Mouse (Mus musculus) cortical plate, adult 2 months (tissue): ENCODE measurements around the gene Exoc4. TPM values are rescaled to one million over a fixed set of nuclear protein-coding genes. Genes with fewer than 3 reads are reported as not detected.

ENCODE experiments used
- H3K27ac ChIP-seq: fragments of 200-500 bp; 2 replicates; pipeline ENCODE4 v1.5.1; 2012; ENCODE audit warnings: low read length, control low read depth, inconsistent platforms; ENCODE audit not compliant: insufficient read depth
- H3K4me1 ChIP-seq: fragments of 200-500 bp; 2 replicates; pipeline ENCODE4 v1.6.1; 2011; ENCODE audit warnings: low read length; ENCODE audit not compliant: control insufficient read depth, insufficient read depth
- H3K4me3 ChIP-seq: fragments of 200-500 bp; 2 replicates; pipeline ENCODE4 v1.5.1; 2011; ENCODE audit warnings: mild to moderate bottlenecking, low read length, control low read depth; ENCODE audit not compliant: insufficient read depth
- CTCF ChIP-seq: fragments of 200-500 bp; IDR thresholded peaks from 2 replicates; pipeline ENCODE4 v1.5.1; 2011; ENCODE audit warnings: mild to moderate bottlenecking, control low read depth, low read length; ENCODE audit not compliant: insufficient read depth; ENCODE audit errors: extremely low read depth
- POLR2A ChIP-seq: fragments of 200-500 bp; IDR thresholded peaks from 2 replicates; pipeline ENCODE4 v1.6.1; 2011; ENCODE audit warnings: mild to moderate bottlenecking, low read length, control low read depth; ENCODE audit not compliant: insufficient read depth; ENCODE audit errors: extremely low read depth
- polyA plus RNA-seq: library from polyadenylated mRNA; depleted of rRNA; stranded (reverse); fragments of >200 nt; gene quantifications from 2 replicates; pipeline ENCODE4 v1.2.3, GENCODE M21; 2012

Exoc4 gene
- polyA plus RNA-seq, 1 experiment, result 19.0 TPM

- Histone ChIP-seq H3K27ac (no peak overlapping the region), H3K4me3 (no peak overlapping the region), H3K4me1 (no peaks in the 10 kb centered on the region)
- TF ChIP-seq CTCF (no peak), POLR2A (no peak)
These were observed 587.3 kb downstream of the Exoc4 start for GRCm38 (mm10) chr6:33836048-33836780.

GRCm38 (mm10) chr6:33842901-33843300 is 594.0 kb downstream of the Exoc4 start:
- H3K27ac ChIP-seq, result no peak overlapping the region

GRCm38 (mm10) chr6:33859049-33859448 is 610.2 kb downstream of the Exoc4 start:
- H3K27ac ChIP-seq, result no peak overlapping the region
- no peak for TF ChIP-seq CTCF
- TF ChIP-seq POLR2A, result no peak

More at GRCm38 (mm10) chr6:33842901-33843300, 594.0 kb downstream of the Exoc4 start:
- Histone ChIP-seq H3K4me3 (no peak overlapping the region), H3K4me1 (no peaks in the 10 kb centered on the region)
- TF ChIP-seq CTCF (no peak), POLR2A (no peak)

GRCm38 (mm10) chr6:33865752-33866151 is 616.9 kb downstream of the Exoc4 start:
- Histone ChIP-seq H3K4me1 (no peaks in the 10 kb centered on the region; the same call in 1 of the 2 replicates), H3K27ac (no peak overlapping the region), H3K4me3 (no peak overlapping the region)
- TF ChIP-seq CTCF (no peak), POLR2A (no peak)

More at GRCm38 (mm10) chr6:33859049-33859448, 610.2 kb downstream of the Exoc4 start:
- Histone ChIP-seq H3K4me1 (no peaks in the 10 kb centered on the region), H3K4me3 (no peak overlapping the region)

- no peak for TF ChIP-seq POLR2A
- no peak for TF ChIP-seq CTCF
- Histone ChIP-seq H3K4me3 (no peak overlapping the region), H3K4me1 (no peaks in the 10 kb centered on the region; the same call in 1 of the 2 replicates), H3K27ac (no peak overlapping the region)
These were observed 618.2 kb downstream of the Exoc4 start for GRCm38 (mm10) chr6:33866901-33867580.

GRCm38 (mm10) chr6:33869251-33869650 is 620.4 kb downstream of the Exoc4 start:
- Histone ChIP-seq H3K27ac (no peak overlapping the region), H3K4me3 (no peak overlapping the region), H3K4me1 (no peaks in the 10 kb centered on the region; the same call in 1 of the 2 replicates)
- no peak for TF ChIP-seq CTCF
- TF ChIP-seq POLR2A, result no peak

- TF ChIP-seq POLR2A, result no peak
- TF ChIP-seq CTCF, result no peak
- H3K27ac ChIP-seq, result no peak overlapping the region
- H3K4me3 ChIP-seq, result no peak overlapping the region
- no peaks in the 10 kb centered on the region; the same call in 1 of the 2 replicates for H3K4me1 ChIP-seq
These were observed 621.7 kb downstream of the Exoc4 start for GRCm38 (mm10) chr6:33870468-33871142.

GRCm38 (mm10) chr6:33871286-33871685 is 622.4 kb downstream of the Exoc4 start:
- TF ChIP-seq CTCF (no peak), POLR2A (no peak)
- Histone ChIP-seq H3K4me3 (no peak overlapping the region), H3K27ac (no peak overlapping the region), H3K4me1 (no peaks in the 10 kb centered on the region; the same call in 1 of the 2 replicates)

- TF ChIP-seq POLR2A, result no peak
- TF ChIP-seq CTCF, result no peak
- no peaks in the 10 kb centered on the region; the same call in 1 of the 2 replicates for H3K4me1 ChIP-seq
- H3K27ac ChIP-seq, result no peak overlapping the region
- no peak overlapping the region for H3K4me3 ChIP-seq
These were observed 623.3 kb downstream of the Exoc4 start for GRCm38 (mm10) chr6:33872192-33872591.

- H3K27ac ChIP-seq, result no peak overlapping the region
- no peak overlapping the region for H3K4me3 ChIP-seq
- H3K4me1 ChIP-seq, result no peaks in the 10 kb centered on the region; the same call in 1 of the 2 replicates
- TF ChIP-seq POLR2A (no peak), CTCF (no peak)
These were observed 624.1 kb downstream of the Exoc4 start for GRCm38 (mm10) chr6:33873000-33873399.
